Mouse (Mus musculus): Measurements from ENCODE around the gene Mical2.

DNA sequence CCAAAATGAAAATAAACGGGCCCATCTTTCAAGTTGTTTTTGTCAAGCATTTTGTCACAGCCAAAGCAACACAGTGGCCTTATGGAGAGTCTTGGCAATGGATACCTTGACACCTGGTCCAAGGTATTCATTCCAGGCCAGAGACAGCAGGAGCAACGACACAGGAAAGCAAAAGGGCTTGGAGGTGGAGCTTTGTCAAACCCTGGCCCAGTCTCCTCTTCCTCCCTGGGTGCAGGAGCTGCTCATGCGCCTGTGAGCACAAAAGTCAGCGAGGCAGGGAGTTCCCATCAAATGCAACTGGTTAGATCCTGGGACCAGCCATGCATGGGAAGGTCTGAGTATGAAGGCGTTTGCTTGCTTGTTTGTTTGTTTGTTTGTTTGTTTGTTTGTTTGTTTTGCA lies 21.7 kb upstream of the Mical2 start:
- TF ChIP-seq CTCF (IDR thresholded peaks at IDR 0.05; ENCODE audit: low read depth, low read length): no peak
- no peak for TF ChIP-seq GATA1 (IDR thresholded peaks at IDR 0.05; ENCODE audit: borderline replicate concordance, low read length)
- TF ChIP-seq TAL1 (conservative IDR thresholded peaks at IDR 0.05; ENCODE audit: low read depth, low read length): no peak

Measured in G1E (cell line).